Mouse (Mus musculus) C2C12 (cell line): ENCODE measurements around the gene Rufy4.

ENCODE experiments used
- CTCF ChIP-seq: IDR thresholded peaks from one replicate; pipeline ENCODE4 v1.5.1; 2011; ENCODE audit not compliant: control insufficient read depth, insufficient read depth, insufficient read length
- MAX ChIP-seq: IDR thresholded peaks from one replicate; pipeline ENCODE4 v1.6.1; 2011; ENCODE audit warnings: mild to moderate bottlenecking, control low read depth
- MYOG ChIP-seq: IDR thresholded peaks from one replicate; pipeline ENCODE4 v1.6.1; 2011; ENCODE audit not compliant: control insufficient read depth, insufficient read length; ENCODE audit errors: extremely low read depth

DNA sequence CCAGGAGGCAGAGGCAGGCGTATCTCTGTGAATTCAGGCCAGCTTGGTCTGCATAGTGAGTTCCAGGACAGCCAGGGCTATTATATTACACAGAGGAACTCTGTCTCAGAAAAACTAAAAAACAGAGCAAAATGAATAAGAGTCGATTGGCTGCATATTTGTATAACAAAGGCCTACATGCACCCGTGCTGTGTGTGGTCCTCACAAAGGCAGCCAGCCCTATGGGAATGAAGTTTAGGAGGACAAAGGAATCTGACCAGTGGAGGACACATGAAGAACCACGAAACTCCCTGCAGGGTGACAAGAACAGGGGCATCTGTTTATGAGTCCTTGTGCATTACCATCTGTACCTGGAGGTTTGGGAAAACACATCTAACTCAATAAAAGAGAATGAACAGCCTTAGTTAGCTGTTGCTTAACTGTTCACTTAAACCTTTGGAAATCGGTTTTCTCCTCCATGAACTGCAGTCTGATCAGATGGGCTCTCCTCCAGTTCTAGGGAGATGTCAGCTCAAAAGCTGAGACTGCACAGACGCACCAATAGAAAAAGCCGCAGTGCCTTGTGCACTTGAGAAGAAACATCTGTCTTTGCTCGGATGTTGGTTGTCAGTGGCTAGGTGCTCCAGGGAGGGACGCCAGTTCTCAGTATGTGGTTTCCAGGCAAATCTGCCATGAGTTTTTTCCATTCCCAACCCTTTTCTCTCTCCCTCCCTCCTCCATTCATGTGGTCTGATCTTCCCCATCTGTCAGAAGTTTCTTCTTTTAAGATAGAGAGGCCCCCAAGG is 54.5 kb downstream of the Rufy4 start:
- no peak for TF ChIP-seq CTCF
- TF ChIP-seq MAX: no peak
- TF ChIP-seq MYOG: no peak
